Mouse (Mus musculus) activated CD4-positive, CD25-positive, alpha-beta regulatory T cell, adult 4 months (primary cell): ENCODE measurements around the gene Zbtb49. TPM values are rescaled to one million over a fixed set of nuclear protein-coding genes. Genes with fewer than 3 reads are reported as not detected.

Experiments used
- ATAC-seq: one replicate; pipeline ENCODE4 v1.8.0; 2017
- polyA plus RNA-seq, 2 experiments: library from polyadenylated mRNA; unstranded; fragments of 100-300 nt; shearing (Covaris generic); gene quantifications; one replicate each; pipeline ENCODE4 v1.2.1; 2017

Zbtb49 gene
- polyA plus RNA-seq, 2 experiments from 2014 or later = 10.1 to 12.3 TPM

DNA sequence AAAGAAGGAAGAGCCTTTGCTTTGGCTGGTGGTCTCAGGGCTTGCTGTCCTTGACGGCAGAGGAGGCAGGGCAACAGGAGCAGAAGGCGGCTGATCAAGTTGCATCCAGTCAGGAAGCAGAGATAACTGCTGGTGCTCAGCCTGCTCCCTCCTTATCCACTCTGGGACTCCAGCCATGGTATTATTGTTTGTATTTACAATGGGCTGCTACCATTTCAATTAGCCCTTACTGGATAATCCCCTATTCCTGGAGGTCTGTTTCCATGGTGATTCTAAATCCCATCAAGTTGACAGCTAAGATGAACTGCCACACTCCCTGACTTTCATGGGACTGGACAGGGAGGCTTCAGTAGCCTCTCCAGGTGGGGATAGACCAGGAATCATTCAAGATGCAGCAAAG is 25.3 kb downstream of the Zbtb49 start:
- no peak for ATAC-seq

- no peak for ATAC-seq
Observed at GRCm38 (mm10) chr5:38190907-38191306, 29.4 kb downstream of the Zbtb49 start.

DNA sequence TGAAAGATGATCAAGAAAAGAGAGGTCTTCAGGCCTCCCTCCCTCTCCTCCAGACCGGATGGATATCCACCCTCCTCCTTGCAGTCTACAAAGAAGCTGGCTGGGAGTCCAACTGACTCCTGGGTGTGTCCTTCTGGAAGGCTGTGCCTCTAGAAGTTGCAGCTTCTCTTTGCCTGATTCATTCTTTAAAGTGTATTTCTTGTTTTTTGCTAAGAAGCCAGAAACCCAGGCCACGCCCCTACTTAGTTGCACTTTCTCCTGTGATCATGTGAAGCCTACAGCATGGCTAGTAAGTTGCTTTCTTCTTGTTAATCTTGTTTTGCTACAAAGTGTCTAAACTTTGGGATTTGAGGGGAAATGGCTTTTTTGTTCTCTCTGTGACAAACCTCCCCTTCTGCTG is 33.3 kb downstream of the Zbtb49 start:
- no peak for ATAC-seq

DNA sequence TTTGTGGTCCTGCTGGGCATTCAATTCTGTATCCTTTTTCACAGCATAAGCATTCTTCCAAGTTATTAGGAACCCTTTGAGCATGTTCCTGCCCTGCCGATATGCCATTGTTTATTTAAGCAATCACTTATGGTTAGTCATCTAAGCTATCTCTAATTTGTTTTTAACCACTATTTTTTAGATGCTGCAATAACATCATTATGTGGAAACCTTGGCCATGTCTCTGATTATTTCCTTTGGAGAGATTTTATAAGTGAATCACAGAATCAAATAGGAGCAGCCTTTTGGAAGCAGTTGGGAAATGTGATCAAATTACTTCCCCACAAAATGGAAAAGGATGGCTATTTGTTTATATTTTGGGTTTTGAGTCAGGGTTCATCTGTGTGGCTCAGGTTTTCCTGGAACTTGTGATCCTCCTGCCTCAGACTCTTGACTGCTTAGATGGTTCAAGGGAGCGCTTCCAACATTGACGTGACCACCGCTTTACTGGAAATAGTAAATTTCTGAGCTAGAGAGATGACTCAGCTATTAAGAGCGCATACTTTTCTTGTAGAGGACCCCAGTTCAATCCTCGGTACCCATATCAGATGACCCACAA is 35.5 kb downstream of the Zbtb49 start:
- ATAC-seq = no peak

DNA sequence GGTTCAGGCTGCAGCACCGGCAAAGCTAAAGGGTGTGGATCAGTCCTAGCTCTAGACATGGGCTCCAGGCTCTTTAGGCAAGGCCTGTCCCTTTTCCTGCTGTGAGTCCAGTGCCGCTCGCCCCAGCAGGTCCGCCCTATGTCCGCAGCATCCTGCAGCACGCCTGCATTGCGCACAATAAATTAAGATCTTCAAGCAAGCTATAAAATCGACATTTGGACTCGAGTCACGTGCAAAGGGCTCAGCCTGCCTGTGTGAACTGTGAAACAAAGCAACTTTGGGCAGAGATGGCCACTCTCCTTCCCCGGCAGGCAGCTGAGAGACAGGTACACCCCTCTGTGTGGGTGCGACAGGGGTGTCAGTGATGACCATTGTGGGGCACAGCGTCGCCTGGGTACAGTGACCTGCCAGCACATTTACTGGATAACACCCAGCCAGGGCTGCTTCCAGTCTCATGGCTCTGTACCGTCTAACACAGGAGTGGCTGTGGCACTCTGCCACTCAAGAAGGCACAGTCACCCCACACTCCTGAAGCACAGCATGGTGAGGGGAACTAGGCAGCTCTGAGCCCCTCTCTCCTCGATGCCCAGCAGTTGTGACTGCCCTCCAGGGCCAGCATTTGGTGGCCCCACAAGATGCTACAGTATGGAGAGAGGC is 45.9 kb downstream of the Zbtb49 start:
- no peak for ATAC-seq

- ATAC-seq = no peak
Observed at GRCm38 (mm10) chr5:38173766-38174165, 46.5 kb downstream of the Zbtb49 start.

- ATAC-seq = no peak
Observed at GRCm38 (mm10) chr5:38168497-38168896, 51.8 kb downstream of the Zbtb49 start.

GRCm38 (mm10) chr5:38159634-38160413 is 60.4 kb downstream of the Zbtb49 start, which contains the start of gene Nsg1:
TSS of gene Nsg1 (minus strand) at chr5:38159907.
- no peak for ATAC-seq

DNA sequence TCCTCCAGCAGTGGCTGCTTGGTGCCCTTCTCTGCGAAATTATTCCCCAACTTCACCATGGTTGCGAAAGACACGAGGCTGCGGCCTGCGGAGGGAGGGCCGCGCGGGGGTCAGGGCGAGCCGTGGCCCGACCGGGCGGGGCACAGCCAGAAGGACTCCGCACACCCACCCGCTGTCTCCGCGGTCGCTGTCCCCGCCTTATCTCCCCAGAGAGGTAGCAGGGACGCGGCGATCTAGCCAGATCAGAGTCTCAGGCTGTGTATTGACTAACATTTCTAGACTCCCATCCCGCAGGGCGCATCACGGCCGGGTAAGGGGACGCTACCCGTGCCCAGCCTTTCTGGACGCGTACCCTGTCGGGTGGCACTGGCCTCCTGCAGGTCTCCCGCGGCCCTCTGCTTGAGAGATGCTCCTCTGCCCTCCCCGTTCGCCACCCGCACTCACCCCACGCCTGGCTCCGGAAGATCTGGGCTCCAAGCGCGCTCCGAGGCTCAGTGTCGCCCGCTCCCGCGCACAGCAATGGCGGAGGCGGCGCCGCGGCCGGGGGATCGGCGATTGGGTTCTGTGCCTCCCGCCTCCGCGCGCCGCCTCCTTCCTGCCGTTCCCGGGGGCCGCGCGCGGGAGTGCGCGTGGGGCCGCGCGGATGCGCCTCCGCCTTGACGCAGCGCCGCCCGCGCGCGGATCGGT is 61.2 kb downstream of the Zbtb49 start:
- ATAC-seq = no peak

DNA sequence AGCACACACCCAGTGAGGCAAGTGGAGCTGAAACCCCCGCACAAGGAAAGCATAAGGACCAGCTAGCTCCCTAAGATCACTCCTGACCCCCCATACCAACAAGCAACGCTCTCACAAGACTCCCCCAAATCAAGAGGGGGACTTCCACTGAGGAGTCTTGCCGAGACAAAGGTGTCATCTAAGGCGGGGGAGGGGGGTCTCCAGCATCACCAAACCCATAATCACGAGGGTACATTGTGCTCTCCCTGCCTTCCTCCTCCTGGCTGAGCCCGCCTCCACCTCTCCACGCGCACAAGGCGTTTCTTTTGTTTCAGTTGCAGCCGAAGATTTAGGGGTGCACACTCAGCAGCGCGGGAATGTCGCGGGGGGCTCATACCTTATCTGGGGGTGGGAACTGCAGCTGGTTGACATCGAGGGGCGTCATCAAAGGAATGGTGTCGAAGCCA is 61.7 kb downstream of the Zbtb49 start:
- no peak for ATAC-seq

GRCm38 (mm10) chr5:38157481-38158020 is 62.7 kb downstream of the Zbtb49 start:
- no peak for ATAC-seq

- ATAC-seq = no peak
Observed at GRCm38 (mm10) chr5:38153636-38154035, 66.6 kb downstream of the Zbtb49 start.

GRCm38 (mm10) chr5:38152201-38153108 is 67.8 kb downstream of the Zbtb49 start:
- no peak for ATAC-seq

DNA sequence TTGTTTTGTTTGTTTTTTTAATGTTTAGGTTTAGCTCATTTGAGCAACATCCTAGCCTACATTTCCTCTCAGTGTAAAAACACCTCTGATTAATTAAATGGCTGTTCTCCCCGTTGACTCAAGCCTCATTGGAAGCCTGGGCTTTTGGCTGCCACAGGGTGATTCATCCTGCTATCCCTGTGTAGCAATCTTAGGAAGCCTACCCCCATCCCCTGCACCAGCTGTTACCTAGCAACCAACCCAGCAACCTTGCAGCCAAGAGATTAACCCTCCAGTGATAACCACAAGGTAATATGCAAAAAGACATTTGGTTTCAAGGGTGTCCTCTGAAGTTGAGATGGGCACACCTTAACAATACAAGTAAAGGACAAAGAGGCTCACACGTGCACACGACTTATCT is 69.0 kb downstream of the Zbtb49 start:
- no peak for ATAC-seq

GRCm38 (mm10) chr5:38146524-38146923 is 73.7 kb downstream of the Zbtb49 start:
- no peak for ATAC-seq

- no peak for ATAC-seq
Observed at GRCm38 (mm10) chr5:38140893-38141292, 79.4 kb downstream of the Zbtb49 start.

Other genes starting within 250 kb of the Zbtb49 start
- gene Stx18, start 181.7 kb downstream of the Zbtb49 start, polyA plus RNA-seq = 10 to 100 TPM; 24.1 to 27.0 TPM
- gene Nsg1, start 60.5 kb downstream of the Zbtb49 start, polyA plus RNA-seq = under 1 TPM; 0.40 to 0.67 TPM
- gene Lyar, start within 50 bp of the Zbtb49 start, polyA plus RNA-seq = 10 to 100 TPM; 41.1 to 43.5 TPM
- gene Tmem128, start 39.7 kb upstream of the Zbtb49 start, polyA plus RNA-seq = 100 to 1,000 TPM; 104 to 111 TPM
- gene Otop1, start 55.5 kb upstream of the Zbtb49 start, polyA plus RNA-seq = not detected
- gene Drd5, start 98.9 kb upstream of the Zbtb49 start, polyA plus RNA-seq = not detected